Mouse (Mus musculus): Measurements from ENCODE around the gene Frem1. TPM values are rescaled to one million over a fixed set of nuclear protein-coding genes. Genes with fewer than 3 reads are reported as not detected.

Gene Frem1
- polyA plus RNA-seq, 1 experiment from 2014 or later = 1.7 TPM

DNA sequence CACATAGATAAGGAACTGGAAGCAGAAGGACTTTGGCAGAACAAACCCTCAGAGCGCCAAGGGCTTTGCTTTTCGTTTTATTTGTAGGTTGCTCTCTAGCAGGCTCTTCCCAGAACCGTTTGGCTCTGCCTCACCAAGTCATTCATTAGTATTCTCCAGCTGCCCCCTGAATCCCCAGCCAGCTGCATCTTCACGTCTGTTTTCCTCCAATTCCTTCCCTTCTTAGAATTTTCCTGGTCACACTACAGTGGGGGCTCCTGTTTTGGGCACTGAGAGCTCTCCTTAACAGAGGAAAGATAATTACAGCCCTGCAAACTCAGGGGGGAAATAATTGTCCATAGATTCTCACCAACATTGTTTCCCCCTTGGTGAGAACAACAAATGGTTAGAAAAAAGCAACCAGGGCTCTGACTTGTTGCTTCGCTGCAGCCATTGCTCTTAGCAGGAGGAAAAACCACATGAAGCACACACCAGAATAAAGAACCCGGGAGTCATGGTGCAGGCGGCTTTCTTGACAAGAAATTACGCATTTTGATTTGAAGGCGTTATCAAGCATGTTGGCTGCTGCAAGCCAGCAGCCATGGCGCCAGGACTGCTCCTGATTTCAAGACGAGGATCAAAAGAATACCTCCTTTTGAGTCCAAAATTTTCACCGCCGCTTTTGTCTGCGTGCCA lies 136.0 kb downstream of the Frem1 start:
- Histone ChIP-seq H3K9ac (no peak overlapping the region), H3K4me2 (no peak overlapping the region), H3K27ac (no peak overlapping the region), H3K27me3 (replicated peaks) (no peaks in the 10 kb centered on the region), H3K9me3 (replicated peaks) (no peaks in the 10 kb centered on the region), H3K36me3 (no peaks in the 10 kb centered on the region), H3K4me1 (no peaks in the 10 kb centered on the region), H3K4me3 (no peak overlapping the region)
- no peak for ATAC-seq
- WGBS (ENCODE audit: insufficient replicate concordance) = 54% methylated on average over 14 of the region's 14 CpGs

DNA sequence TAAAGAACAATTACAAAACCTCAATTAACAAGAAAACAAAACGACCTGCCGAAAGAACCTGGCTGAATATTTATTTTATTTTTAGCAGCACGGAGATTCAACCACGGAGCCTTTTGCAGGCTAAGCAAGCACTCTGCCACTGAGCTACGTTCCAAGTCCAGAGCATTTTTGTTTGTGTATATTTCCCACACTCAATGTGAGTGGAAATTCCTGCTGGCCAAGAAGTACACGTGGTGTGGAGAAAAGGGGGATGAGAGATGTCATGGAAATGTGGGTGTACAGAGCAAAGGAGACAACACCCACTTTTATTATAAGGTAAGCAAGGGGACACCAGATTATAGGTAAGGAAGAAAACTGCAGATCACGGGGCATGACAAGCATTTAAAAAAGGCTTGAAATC lies 136.6 kb downstream of the Frem1 start:
- ATAC-seq = no peak
- no peaks in the 10 kb centered on the region for H3K27me3 ChIP-seq (replicated peaks)
- no peak overlapping the region for H3K27ac ChIP-seq
- H3K4me1 ChIP-seq = no peaks in the 10 kb centered on the region
- no peaks in the 10 kb centered on the region for H3K36me3 ChIP-seq
- H3K9me3 ChIP-seq (replicated peaks) = no peaks in the 10 kb centered on the region
- no peak overlapping the region for H3K9ac ChIP-seq
- no peak overlapping the region for H3K4me3 ChIP-seq
- no peak overlapping the region for H3K4me2 ChIP-seq
- 57% methylated on average over 7 of the region's 7 CpGs for WGBS (ENCODE audit: insufficient replicate concordance)

DNA sequence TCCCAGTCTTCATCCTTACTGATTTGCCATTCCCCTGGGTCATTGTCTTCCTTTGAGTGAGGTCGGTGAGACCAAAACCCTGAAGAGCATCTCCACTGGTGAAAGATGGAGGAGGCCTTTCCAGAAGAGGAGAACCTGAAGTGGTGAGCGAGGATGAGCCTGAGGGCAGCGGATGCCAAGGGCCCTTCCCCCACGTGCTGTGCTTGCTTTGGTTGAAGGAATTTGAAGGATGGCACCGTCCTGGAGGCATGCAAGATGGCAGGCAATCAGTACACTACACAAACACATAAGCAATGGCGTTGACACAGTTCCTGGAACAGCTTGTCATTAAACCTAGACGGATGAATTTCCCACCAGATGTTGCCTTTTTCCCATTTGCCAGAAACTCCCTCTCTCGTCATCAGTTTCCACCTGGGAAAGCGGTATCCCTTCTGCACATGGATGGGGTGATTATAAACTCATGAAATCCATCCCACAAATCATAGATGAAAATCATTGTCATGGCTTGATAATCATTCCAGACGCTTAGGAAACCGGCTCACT lies 137.5 kb downstream of the Frem1 start:
- H3K4me2 ChIP-seq = no peak overlapping the region
- H3K9me3 ChIP-seq (replicated peaks) = no peaks in the 10 kb centered on the region
- no peak overlapping the region for H3K9ac ChIP-seq
- no peaks in the 10 kb centered on the region for H3K36me3 ChIP-seq
- no peaks in the 10 kb centered on the region for H3K4me1 ChIP-seq
- H3K27ac ChIP-seq = no peak overlapping the region
- no peak overlapping the region for H3K4me3 ChIP-seq
- ATAC-seq = no peak
- H3K27me3 ChIP-seq (replicated peaks) = no peaks in the 10 kb centered on the region
- whole genome bisulfite sequencing (ENCODE audit: insufficient replicate concordance) = 70% methylated on average over 11 of the region's 11 CpGs

DNA sequence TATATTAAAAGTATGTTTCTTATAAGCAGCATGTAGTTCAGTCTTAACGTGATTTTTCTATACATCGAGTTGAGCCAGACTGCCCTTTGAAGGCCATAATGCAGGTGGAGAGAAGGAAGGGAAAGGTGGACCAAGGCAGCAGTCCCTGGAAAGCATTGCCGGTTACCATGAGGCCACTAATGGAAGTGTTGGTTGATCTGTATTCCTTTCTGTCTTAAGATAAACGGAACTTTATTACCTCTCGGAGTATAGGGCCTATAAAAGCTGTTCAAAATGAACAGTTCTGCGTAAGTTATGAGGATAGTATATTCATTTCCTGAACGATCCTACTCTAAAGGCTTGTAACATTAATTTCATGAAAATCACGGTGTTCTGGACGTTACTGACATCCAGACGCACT lies 156.9 kb downstream of the Frem1 start:
- no peaks in the 10 kb centered on the region for H3K4me1 ChIP-seq
- H3K27ac ChIP-seq = no peak overlapping the region
- H3K4me3 ChIP-seq = no peak overlapping the region
- H3K9me3 ChIP-seq (replicated peaks) = no peaks in the 10 kb centered on the region
- no peaks in the 10 kb centered on the region for H3K36me3 ChIP-seq
- no peak overlapping the region for H3K4me2 ChIP-seq
- no peaks in the 10 kb centered on the region for H3K27me3 ChIP-seq (replicated peaks)
- WGBS (ENCODE audit: insufficient replicate concordance) = 76% methylated on average over 10 of the region's 10 CpGs
- H3K9ac ChIP-seq = no peak overlapping the region
- ATAC-seq = no peak

DNA sequence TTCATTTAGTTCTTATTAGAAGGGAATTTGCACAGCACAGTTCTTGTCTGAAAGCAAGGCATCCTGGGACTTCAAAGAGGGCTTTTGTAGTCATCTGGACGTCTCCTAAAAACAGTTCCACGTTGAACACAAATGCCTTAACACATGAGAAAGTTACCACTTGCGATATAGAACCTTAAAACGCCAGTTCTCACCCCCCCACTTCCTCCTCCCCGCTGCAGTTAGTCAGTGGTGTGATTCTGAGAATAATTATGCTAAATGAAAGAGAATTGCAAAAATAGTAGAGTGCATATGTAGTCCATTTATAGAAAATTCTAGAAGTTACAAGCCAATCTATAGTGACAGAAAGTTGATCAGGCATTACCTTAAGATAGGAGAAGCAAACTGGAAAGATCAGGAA lies 159.9 kb downstream of the Frem1 start:
- H3K9ac ChIP-seq = no peak overlapping the region
- H3K4me2 ChIP-seq = no peak overlapping the region
- no peak overlapping the region for H3K27ac ChIP-seq
- WGBS (ENCODE audit: insufficient replicate concordance) = 67% methylated on average over 5 of the region's 5 CpGs
- H3K4me3 ChIP-seq = no peak overlapping the region
- no peaks in the 10 kb centered on the region for H3K27me3 ChIP-seq (replicated peaks)
- no peaks in the 10 kb centered on the region for H3K9me3 ChIP-seq (replicated peaks)
- H3K4me1 ChIP-seq = no peaks in the 10 kb centered on the region
- ATAC-seq = no peak
- no peaks in the 10 kb centered on the region for H3K36me3 ChIP-seq

DNA sequence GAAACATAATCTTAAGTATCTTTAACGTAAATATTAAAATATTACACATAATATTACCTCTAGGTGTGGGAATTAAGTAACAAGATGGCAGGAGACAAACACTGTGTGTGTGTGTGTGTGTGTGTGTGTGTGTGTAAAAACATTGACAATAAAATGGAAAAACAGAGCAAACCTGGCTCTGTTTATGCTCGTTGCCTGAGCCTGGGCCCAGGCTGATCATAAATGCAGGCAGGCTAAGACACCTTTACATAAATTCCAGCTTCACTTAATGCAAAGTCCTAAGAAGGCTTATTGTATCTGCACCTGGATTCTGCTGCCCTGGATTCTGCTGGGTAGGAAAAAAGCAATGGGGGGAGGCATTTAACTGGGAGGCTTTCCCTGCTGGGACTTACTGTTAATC lies 160.6 kb downstream of the Frem1 start:
- H3K9me3 ChIP-seq (replicated peaks) = no peaks in the 10 kb centered on the region
- no peak overlapping the region for H3K4me3 ChIP-seq
- no peak overlapping the region for H3K9ac ChIP-seq
- H3K27ac ChIP-seq = no peak overlapping the region
- H3K4me2 ChIP-seq = no peak overlapping the region
- no peak for ATAC-seq
- H3K27me3 ChIP-seq (replicated peaks) = no peaks in the 10 kb centered on the region
- no peaks in the 10 kb centered on the region for H3K36me3 ChIP-seq
- 72% methylated on average over 2 of the region's 2 CpGs for WGBS (ENCODE audit: insufficient replicate concordance)
- H3K4me1 ChIP-seq = no peaks in the 10 kb centered on the region

DNA sequence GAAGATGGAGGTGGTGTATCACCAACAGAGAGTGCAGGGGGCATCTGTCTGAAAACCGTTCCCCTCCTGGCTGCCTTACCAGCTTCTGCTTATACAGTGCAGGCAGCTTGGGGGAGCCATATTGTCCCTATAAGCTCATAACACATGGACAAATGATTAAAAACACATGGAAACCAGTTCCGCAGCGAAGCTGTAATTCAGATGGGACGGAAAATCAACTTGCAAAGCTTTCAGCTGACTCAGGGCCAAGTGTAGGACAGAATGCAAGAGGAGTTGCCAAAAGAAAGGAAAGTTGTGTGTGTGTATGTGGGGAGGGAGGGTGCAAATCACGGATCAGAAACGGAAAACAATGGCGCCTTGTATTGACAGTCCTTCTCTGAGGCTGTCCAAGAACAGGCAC lies 161.1 kb downstream of the Frem1 start:
- Histone ChIP-seq H3K27ac (no peak overlapping the region), H3K4me1 (no peaks in the 10 kb centered on the region), H3K4me3 (no peak overlapping the region), H3K9ac (no peak overlapping the region), H3K36me3 (no peaks in the 10 kb centered on the region), H3K9me3 (replicated peaks) (no peaks in the 10 kb centered on the region), H3K27me3 (replicated peaks) (no peaks in the 10 kb centered on the region), H3K4me2 (no peak overlapping the region)
- no peak for ATAC-seq
- 77% methylated on average over 7 of the region's 7 CpGs for WGBS (ENCODE audit: insufficient replicate concordance)

DNA sequence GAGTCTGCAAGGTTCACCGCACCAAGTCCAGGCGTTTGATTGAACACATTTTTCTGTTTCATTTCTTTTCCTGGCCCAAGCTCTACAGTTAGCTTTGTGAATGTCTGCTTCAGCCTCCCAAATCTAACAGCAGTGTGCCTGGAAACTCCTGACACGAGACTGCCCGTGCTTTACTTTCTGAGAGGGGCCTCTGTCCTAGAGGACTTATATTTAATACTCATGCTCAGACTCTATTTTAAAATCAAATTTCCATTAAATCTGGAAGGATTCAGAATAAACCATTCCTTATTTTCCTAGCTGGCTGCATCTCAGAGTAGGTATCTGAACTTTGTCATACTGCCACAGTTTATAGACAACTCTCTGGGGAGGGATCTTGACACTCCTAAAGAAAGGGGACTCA lies 161.6 kb downstream of the Frem1 start:
- ATAC-seq = no peak
- Histone ChIP-seq H3K36me3 (no peaks in the 10 kb centered on the region), H3K27ac (no peak overlapping the region), H3K4me3 (no peak overlapping the region), H3K4me1 (no peaks in the 10 kb centered on the region), H3K9me3 (replicated peaks) (no peaks in the 10 kb centered on the region), H3K9ac (no peak overlapping the region), H3K4me2 (no peak overlapping the region), H3K27me3 (replicated peaks) (no peaks in the 10 kb centered on the region)
- WGBS (ENCODE audit: insufficient replicate concordance) = 74% methylated on average over 4 of the region's 4 CpGs

DNA sequence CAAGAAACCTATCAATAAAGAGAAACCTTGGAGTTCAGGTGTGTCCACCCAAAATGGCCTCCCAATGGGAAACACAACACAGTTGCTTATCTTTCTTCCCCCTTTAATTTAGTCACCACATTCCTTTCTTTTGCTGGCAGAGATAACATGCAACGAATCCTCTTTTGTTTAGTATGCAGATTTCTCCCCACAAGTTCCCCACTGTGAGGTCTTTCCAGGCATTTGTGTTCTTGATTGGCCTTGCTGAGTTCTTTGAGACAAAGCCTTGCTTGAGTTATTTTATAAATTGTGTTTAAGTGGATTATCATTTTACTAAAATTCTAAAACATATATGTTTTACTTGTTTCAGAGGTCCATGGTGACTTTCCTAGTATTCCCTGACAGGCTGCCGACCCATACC lies 166.0 kb downstream of the Frem1 start:
- H3K27ac ChIP-seq = no peak overlapping the region
- no peaks in the 10 kb centered on the region for H3K27me3 ChIP-seq (replicated peaks)
- H3K9ac ChIP-seq = no peak overlapping the region
- H3K9me3 ChIP-seq (replicated peaks) = no peaks in the 10 kb centered on the region
- no peak for ATAC-seq
- H3K4me1 ChIP-seq = no peaks in the 10 kb centered on the region
- H3K36me3 ChIP-seq = no peaks in the 10 kb centered on the region
- no peak overlapping the region for H3K4me2 ChIP-seq
- no peak overlapping the region for H3K4me3 ChIP-seq
- 45% methylated on average over 2 of the region's 2 CpGs for WGBS (ENCODE audit: insufficient replicate concordance)

DNA sequence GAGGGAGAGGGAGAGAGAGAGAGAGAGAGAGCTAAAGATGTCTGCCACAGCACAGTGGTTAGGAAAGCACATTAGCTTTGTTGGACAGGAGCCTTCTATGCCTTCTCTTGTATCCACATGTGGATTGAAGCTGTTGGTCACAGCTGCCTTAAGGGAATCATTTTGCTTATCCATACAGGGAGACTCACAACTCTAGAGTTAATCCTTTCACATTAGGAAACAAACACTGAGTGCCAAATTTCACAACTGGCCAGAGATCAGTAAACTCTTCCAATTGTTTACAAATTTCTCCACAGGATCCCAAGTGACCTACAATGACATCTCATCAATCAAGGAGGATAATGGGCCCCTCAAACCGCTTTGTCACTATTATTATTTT lies 166.6 kb downstream of the Frem1 start:
- H3K4me3 ChIP-seq = no peak overlapping the region
- no peak overlapping the region for H3K27ac ChIP-seq
- no peaks in the 10 kb centered on the region for H3K36me3 ChIP-seq
- no peak overlapping the region for H3K4me2 ChIP-seq
- no peaks in the 10 kb centered on the region for H3K27me3 ChIP-seq (replicated peaks)
- H3K9ac ChIP-seq = no peak overlapping the region
- 42% methylated on average over 1 of the region's 1 CpGs for WGBS (ENCODE audit: insufficient replicate concordance)
- ATAC-seq = no peak
- no peaks in the 10 kb centered on the region for H3K9me3 ChIP-seq (replicated peaks)
- H3K4me1 ChIP-seq = no peaks in the 10 kb centered on the region

DNA sequence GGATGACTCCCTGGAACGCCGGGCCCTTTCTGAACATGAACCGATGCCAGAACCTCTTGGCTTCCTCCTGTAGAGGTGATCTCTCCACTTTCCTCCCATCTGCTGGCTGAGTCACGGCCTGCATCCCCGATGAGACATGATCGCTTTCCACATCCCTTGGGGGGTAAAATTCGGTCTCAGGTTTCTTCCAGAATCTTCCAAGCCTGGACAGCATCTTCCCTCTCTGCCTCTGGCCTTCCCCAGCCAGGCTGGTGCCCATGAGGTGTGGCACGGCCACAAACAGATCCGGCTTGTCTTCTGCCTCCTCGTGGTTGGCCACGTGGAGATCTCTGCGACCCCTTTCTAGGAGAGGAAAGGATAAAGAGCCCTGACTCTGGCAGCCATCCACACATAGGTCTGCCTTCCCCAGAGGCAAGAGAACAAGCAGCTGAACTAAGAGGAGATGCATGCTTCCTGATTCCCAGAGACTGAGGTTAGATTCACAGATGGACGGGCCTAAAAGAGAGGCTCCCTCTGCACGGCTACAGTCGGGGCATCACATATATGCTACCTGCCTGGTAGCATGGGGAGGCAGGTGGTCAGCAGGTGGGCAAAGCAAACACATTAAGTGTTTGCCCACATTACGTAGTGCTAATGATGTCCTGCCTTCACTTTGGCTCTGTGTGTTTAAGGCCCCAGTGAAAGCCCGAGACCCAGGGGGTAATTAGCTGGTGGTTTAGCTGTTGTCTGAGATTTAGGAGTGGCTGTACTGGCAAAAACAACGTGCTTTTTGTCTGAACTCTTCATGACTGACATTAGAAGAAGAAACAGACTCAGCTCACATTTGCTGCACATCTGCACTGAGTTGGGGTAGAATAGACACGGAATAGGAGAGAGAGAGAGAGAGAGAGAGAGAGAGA lies 167.3 kb downstream of the Frem1 start, which contains the start of gene Cer1:
Gene Cer1, minus strand, starts transcription at position 513 of the 899 bp plus-strand sequence.
- no peak for ATAC-seq
- Histone ChIP-seq H3K4me3 (no peak within 1 kb of the TSS), H3K27me3 (replicated peaks) (no peaks in the 10 kb centered on the region), H3K36me3 (no peaks in the 10 kb centered on the region), H3K9ac (no peak within 1 kb of the TSS), H3K9me3 (replicated peaks) (no peaks in the 10 kb centered on the region), H3K27ac (no peak within 1 kb of the TSS), H3K4me1 (no peaks in the 10 kb centered on the region), H3K4me2 (no peak within 1 kb of the TSS)
- WGBS (ENCODE audit: insufficient replicate concordance) = 65% methylated on average over 18 of the region's 19 CpGs

DNA sequence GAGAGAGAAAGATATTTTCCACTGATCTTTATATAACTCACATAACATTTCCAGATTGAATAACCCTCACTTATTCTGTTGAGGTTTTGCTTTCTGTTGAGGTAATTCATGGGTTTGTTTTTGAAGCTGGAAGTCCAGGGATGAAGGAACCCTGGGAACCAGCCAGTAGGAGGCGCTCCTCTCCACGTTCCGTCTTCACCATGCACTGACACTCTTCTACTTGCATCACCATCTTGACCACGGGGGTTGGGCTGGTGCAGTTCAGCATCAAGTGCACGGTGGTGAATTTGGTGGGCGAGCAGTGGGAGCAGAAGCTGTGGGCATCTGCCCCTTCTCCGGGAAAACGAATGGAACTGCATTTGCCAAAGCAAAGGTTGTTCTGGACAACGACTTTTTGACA lies 169.6 kb downstream of the Frem1 start:
- Histone ChIP-seq H3K4me2 (no peak overlapping the region), H3K36me3 (no peaks in the 10 kb centered on the region), H3K4me3 (no peak overlapping the region), H3K4me1 (no peaks in the 10 kb centered on the region), H3K27me3 (replicated peaks) (no peaks in the 10 kb centered on the region), H3K9me3 (replicated peaks) (no peaks in the 10 kb centered on the region), H3K9ac (no peak overlapping the region), H3K27ac (no peak overlapping the region)
- WGBS (ENCODE audit: insufficient replicate concordance) = 71% methylated on average over 9 of the region's 9 CpGs
- no peak for ATAC-seq

All from liver, embryonic 12.5 days (tissue).